Mouse (Mus musculus) midbrain, embryonic 10.5 days (tissue): ENCODE measurements around the gene Ccr1. TPM values are rescaled to one million over a fixed set of nuclear protein-coding genes. Genes with fewer than 3 reads are reported as not detected.
A peak's percentile ranks its signal among the peaks of the same experiment; 100 is the strongest.
"Not testable (repeated sequence)": the region's sequence is repeated elsewhere in the genome, so short reads cannot be mapped to it uniquely, and the experiment has no call there.

Experiments
- DNase-seq: peaks from one replicate; pipeline ENCODE4 v3.0.0-alpha.2; 2017; ENCODE audit warnings: low spot score
- H3K27ac ChIP-seq: fragments of 300-500 bp; sonication (generic); replicated peaks from 2 replicates; pipeline ENCODE4 v1.5.1; 2016; ENCODE audit warnings: mild to moderate bottlenecking
- H3K27me3 ChIP-seq: fragments of 300-500 bp; sonication (generic); 2 replicates; pipeline ENCODE4 v1.6.1; 2016; ENCODE audit warnings: low read depth, mild to moderate bottlenecking; ENCODE audit not compliant: poor library complexity, severe bottlenecking
- H3K36me3 ChIP-seq: fragments of 300-500 bp; sonication (generic); 2 replicates; pipeline ENCODE4 v1.6.1; 2016; ENCODE audit warnings: mild to moderate bottlenecking, moderate library complexity
- H3K4me1 ChIP-seq: fragments of 300-500 bp; sonication (generic); 2 replicates; pipeline ENCODE4 v1.6.1; 2016
- H3K4me3 ChIP-seq: fragments of 300-500 bp; sonication (generic); 2 replicates; pipeline ENCODE4 v1.5.1; 2016; ENCODE audit warnings: mild to moderate bottlenecking, moderate library complexity
- H3K9me3 ChIP-seq: fragments of 300-500 bp; sonication (generic); replicated peaks from 2 replicates; pipeline ENCODE4 v1.6.1; 2016; ENCODE audit warnings: mild to moderate bottlenecking
- WGBS: fragments of 180-500 bp; shearing (Covaris S2); methylation state at CpG from one replicate; pipeline ENCODE4 v1.1.7; 2016; 5-methylcytosine and 5-hydroxymethylcytosine counted together
- polyA plus RNA-seq: library from polyadenylated mRNA; unstranded; fragments of >200 nt; fragmentation: Nextera tagmentation; extraction: Ambion mirVana; gene quantifications from 2 replicates; pipeline ENCODE4 v1.2.1, GENCODE M21; 2016

Ccr1 gene
- polyA plus RNA-seq, 1 experiment from 2014 or later = 0.98 TPM

DNA sequence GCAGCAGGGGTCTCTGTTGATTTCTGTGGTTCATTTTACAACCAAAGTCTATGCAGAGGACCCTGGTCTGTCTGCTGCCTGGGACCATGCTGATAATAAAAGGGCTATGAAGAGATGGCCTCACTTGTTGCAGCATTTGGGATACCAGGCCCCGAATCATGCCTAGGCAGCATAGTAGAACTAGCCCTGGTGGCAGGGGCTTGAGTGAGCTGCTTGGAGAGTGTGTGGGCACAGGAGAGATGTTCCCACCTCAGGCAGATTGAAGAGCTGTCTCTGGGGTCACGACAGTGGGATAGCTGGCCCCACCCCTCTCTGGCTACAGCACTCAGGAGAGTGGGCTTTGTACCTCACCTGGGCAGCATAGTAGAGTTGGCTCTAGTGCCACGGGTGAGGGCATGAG lies 38.0 kb downstream of the Ccr1 start:
- Histone ChIP-seq H3K36me3 (no peaks in the 10 kb centered on the region), H3K27ac (no peak overlapping the region), H3K4me3 (no peak overlapping the region), H3K4me1 (peaks cover 7% of the 10 kb centered on the region), H3K27me3 (no peaks in the 10 kb centered on the region), H3K9me3 (no peaks in the 10 kb centered on the region; the same call in 1 of the 2 replicates)
- DNase-seq = no peak
- 84% methylated on average over 3 of the region's 3 CpGs for WGBS

- Histone ChIP-seq H3K36me3 (no peaks in the 10 kb centered on the region), H3K27me3 (no peaks in the 10 kb centered on the region), H3K9me3 (no peaks in the 10 kb centered on the region; the same call in 1 of the 2 replicates), H3K27ac (no peak overlapping the region), H3K4me3 (no peak overlapping the region), H3K4me1 (peaks cover 7% of the 10 kb centered on the region)
- no peak for DNase-seq
- 87% methylated on average over 4 of the region's 4 CpGs for WGBS
These were observed 38.6 kb downstream of the Ccr1 start for GRCm38 (mm10) chr9:123929936-123930335.

GRCm38 (mm10) chr9:123928759-123929246 lies 39.7 kb downstream of the Ccr1 start:
- no peaks in the 10 kb centered on the region; the same call in 1 of the 2 replicates for H3K9me3 ChIP-seq
- no peak overlapping the region for H3K27ac ChIP-seq
- H3K4me1 ChIP-seq = peaks cover 17% of the 10 kb centered on the region
- no peak overlapping the region for H3K4me3 ChIP-seq
- DNase-seq = no peak
- H3K27me3 ChIP-seq = no peaks in the 10 kb centered on the region
- no peaks in the 10 kb centered on the region for H3K36me3 ChIP-seq
- WGBS = 60% methylated on average over 8 of the region's 8 CpGs

DNA sequence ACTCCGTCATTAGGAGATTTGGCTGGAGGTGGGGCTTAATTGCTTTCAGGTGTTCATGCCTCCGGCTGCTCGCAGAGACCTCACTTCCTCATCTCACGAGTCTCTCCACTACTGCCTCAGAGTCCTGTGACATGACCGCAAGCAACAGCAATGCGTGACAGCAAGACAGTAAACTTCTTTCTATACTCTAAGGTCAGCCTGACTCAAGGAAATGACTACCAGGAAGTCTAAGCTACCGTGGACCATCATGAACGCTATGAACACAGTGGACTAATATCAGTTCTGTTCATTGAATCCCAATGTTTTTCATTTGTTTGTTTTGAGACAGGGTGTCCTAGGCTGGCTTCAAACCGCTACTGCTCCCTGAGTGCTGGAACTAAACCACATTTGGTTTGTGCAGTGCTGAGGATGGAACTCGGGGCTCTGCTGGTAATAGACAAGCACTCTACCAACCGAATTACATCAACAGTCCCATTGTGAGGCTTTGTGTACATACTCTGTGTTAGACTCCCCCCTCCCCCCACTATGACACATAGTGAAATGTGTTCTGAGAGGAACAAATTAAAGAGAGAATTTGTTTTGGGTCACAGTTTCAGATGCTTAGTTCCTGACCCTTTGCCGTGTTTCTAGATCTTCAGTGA lies 40.3 kb downstream of the Ccr1 start:
- WGBS = 81% methylated on average over 12 of the region's 12 CpGs

GRCm38 (mm10) chr9:123927281-123927960 lies 41.1 kb downstream of the Ccr1 start:
- Histone ChIP-seq H3K4me3 (no peak overlapping the region), H3K27me3 (peaks cover 4% of the 10 kb centered on the region; the same call in 1 of the 2 replicates), H3K36me3 (no peaks in the 10 kb centered on the region), H3K27ac (no peak overlapping the region), H3K4me1 (peaks cover 25% of the 10 kb centered on the region), H3K9me3 (no peaks in the 10 kb centered on the region; the same call in 1 of the 2 replicates)
- 66% methylated on average over 16 of the region's 16 CpGs for WGBS
- no peak for DNase-seq

More for the DNA sequence above, 40.3 kb downstream of the Ccr1 start:
- H3K27ac ChIP-seq = no peak overlapping the region
- no peaks in the 10 kb centered on the region; the same call in 1 of the 2 replicates for H3K9me3 ChIP-seq
- no peak for DNase-seq
- peaks cover 2% of the 10 kb centered on the region; the same call in 1 of the 2 replicates for H3K27me3 ChIP-seq
- no peak overlapping the region for H3K4me3 ChIP-seq
- peaks cover 22% of the 10 kb centered on the region for H3K4me1 ChIP-seq
- H3K36me3 ChIP-seq = no peaks in the 10 kb centered on the region

DNA sequence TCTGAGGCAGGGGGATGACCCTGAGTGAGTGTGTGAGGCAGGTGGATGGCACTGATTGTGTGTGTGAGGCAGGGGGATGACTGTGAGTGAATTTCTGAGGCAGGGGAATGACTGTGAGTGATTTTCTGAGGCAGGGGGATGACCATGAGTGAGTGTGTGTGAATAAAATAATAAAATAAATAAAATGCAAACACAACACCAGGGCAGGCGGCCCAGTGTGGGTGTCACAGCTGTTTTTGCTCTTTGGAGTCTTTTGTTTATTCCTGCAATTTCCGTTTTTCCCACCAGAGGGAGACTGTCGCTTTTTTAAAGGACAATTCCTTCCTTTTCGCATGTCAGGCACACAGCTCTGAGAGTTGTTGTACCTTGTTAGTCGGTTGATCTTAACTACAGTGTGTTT lies 42.5 kb downstream of the Ccr1 start:
- Histone ChIP-seq H3K4me1 (peaks cover 25% of the 10 kb centered on the region), H3K4me3 (peak overlapping the region; percentile 73), H3K27ac (peak overlapping the region; percentile 95)
- peak; percentile 48 for DNase-seq
- H3K9me3 ChIP-seq, H3K36me3 ChIP-seq, H3K27me3 ChIP-seq: not testable (repeated sequence)
- 14% methylated on average over 5 of the region's 5 CpGs for WGBS

GRCm38 (mm10) chr9:123925101-123925946 lies 43.2 kb downstream of the Ccr1 start:
- peak overlapping the region; percentile 95 for H3K27ac ChIP-seq
- peak overlapping the region; percentile 73 for H3K4me3 ChIP-seq
- no peaks in the 10 kb centered on the region; the same call in 1 of the 2 replicates for H3K9me3 ChIP-seq
- peaks cover 4% of the 10 kb centered on the region; the same call in 1 of the 2 replicates for H3K27me3 ChIP-seq
- 4% methylated on average over 44 of the region's 44 CpGs for WGBS
- H3K36me3 ChIP-seq = no peaks in the 10 kb centered on the region
- H3K4me1 ChIP-seq = peaks cover 25% of the 10 kb centered on the region
- peak; percentile 80 for DNase-seq

DNA sequence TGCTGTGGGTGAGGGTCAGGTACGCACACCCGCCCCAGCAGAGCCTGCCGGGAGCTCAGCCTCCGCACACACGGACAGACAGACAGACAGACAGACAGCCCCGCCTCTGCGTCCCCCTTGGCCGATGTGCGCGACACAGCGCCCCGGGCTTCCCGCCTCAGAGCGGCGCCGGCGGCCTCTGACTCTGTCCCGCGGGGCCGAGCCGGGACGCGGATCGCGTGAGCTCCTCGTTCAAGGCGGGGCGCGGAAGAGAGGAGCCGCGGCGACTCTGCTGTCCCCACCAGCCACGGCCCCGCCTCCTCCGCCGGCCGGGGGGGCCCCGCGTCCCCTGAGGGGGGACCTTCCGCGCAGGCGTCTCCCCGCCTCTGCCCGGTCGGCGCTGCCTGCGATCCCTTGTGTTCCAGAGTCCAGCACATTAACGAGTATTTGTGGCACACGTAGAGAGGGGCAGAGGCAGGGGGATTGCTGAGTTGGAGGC lies 43.9 kb downstream of the Ccr1 start:
- Histone ChIP-seq H3K27me3 (peaks cover 4% of the 10 kb centered on the region; the same call in 1 of the 2 replicates), H3K36me3 (no peaks in the 10 kb centered on the region), H3K4me1 (peaks cover 25% of the 10 kb centered on the region), H3K27ac (peak overlapping the region; percentile 95), H3K9me3 (no peaks in the 10 kb centered on the region; the same call in 1 of the 2 replicates), H3K4me3 (peak overlapping the region; percentile 73)
- WGBS = under 1% methylated on average over 49 of the region's 49 CpGs
- peak; percentile 87 for DNase-seq

DNA sequence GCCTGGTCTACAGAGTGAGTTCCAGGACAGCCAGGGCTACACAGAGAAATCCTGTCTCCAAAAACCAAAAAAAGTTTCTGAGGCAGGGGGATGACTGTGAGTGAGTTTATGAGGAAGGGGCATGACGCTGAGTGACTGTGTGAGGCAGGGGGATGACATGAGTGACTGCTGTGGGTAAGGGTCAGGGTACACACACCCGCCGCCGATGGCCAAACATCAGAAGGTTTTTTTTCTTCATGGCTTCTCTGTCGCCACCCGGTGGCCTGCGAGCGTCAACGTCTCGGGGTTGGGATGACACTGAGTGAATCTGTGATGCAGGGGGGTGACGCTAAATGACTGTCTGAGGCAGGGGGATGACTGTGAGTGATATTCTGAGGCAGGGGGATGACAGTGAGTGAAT lies 44.5 kb downstream of the Ccr1 start:
- 0% methylated on average over 11 of the region's 11 CpGs for WGBS
- Histone ChIP-seq H3K4me1 (peaks cover 25% of the 10 kb centered on the region), H3K4me3 (peak overlapping the region; percentile 73), H3K27ac (peak overlapping the region; percentile 95)
- H3K27me3 ChIP-seq, H3K9me3 ChIP-seq, H3K36me3 ChIP-seq: not testable (repeated sequence)
- peak; percentile 84 for DNase-seq

DNA sequence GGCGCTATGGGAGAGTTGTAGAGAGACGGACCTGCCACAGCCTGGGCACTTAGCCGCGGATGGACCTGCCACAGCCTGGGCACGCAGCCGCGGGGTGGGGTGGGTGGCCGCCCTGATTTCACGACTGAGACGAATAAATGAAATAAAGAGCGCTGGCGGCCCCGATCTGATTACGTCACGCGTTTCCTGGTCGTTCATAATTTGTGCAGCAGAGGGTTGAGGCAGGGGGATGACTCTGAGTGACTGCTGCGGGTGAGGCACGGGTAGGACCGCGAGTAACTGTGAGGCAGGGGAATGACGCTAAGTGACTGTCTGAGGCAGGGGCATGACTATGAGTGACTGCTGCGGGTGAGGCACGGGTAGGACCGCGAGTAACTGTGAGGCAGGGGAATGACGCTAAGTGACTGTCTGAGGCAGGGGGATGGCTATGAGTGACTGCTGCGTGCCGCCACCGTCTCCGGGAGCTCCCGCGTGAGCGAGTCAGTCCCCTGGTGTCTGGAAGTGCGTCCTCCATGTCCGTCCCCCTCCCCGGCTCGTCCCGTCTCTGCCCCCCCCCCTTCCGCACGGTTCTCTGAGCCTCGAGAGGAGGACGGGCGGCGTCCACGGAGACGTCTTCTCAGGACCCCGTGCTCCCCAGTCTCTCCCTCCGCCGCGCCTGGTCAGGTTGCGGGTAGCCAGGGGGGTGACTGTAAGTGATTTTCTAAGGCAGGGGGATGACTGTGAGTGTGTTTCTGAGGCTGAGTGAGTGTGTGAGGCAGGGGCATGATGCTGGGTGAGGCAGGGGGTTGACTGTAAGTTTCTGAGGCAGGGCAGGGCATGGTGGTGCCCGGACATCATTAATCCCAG lies 45.1 kb downstream of the Ccr1 start:
- under 1% methylated on average over 49 of the region's 53 CpGs for WGBS
- peak overlapping the region; percentile 95 for H3K27ac ChIP-seq
- H3K9me3 ChIP-seq = no peaks in the 10 kb centered on the region; the same call in 1 of the 2 replicates
- H3K36me3 ChIP-seq = no peaks in the 10 kb centered on the region
- H3K4me3 ChIP-seq = peak overlapping the region; percentile 73
- peak; percentile 57 for DNase-seq
- H3K4me1 ChIP-seq = peaks cover 25% of the 10 kb centered on the region
- H3K27me3 ChIP-seq = peaks cover 4% of the 10 kb centered on the region; the same call in 1 of the 2 replicates
